7 mouse cellular contexts compared by ENCODE assay signal in the genomic region with DNA sequence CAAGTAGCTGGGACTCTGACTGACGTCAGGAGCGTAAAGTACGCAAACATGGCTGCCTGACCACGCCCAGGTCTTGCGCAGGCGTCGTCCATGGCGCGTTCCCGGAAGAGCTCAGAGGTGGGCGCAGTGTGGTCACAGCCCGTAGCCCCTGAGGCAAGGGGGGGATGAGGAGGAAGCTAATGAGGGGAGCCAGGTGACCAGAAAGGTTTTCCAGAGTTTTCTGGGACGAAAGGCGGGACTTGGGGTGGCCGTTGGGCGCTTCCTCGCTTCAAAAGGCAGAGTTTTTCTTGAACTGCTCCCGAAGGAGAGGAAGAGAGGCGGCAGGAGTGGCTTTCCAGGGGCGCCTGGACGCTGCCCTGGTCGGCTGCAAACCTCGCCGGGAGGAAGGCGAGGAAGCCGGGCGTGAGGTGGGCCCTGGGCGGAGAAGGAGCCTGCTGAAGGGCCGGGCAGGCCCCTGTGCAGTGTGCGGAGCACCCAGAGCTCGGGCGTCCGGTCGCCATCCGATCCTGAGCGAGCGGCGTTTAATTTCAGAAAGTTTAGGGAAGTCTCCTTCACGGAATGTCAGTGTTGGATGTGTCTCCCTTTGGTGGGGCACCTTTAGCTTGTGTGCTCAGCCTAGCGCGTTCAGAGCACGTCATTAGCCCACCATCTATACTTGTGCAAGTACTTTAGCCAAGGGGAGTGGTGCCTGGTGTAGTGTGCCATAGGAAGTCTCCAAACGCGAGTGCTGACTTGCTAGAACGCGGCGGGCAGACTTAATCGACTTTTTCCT. TPM values are rescaled to one million over a fixed set of nuclear protein-coding genes. Genes with fewer than 3 reads are reported as not detected.
DNase-seq lines count a peak whose midpoint lies in the region; ATAC-seq and TF ChIP-seq lines count a peak whose summit lies in the region.

A gene (plus strand): TSS at position 33 of the 772 bp plus-strand sequence.

- peak within 1 kb of the TSS; percentile 93 for H3K27ac ChIP-seq in embryonic facial prominence, embryonic 12.5 days
- H3K27ac ChIP-seq in kidney, adult 2 months (ENCODE audit: insufficient read depth, low read depth, low read length) = peak within 1 kb of the TSS; percentile 76
- H3K27ac ChIP-seq in limb, embryonic 12.5 days = peak within 1 kb of the TSS; percentile 95
- H3K27ac ChIP-seq in midbrain, embryonic 15.5 days = peak within 1 kb of the TSS; percentile 82
- H3K27ac ChIP-seq in spleen, adult 2 months (ENCODE audit: insufficient read depth, low read length) = peak within 1 kb of the TSS; percentile 60

- H3K27me3 ChIP-seq in embryonic facial prominence, embryonic 12.5 days = no peaks in the 10 kb centered on the region
- H3K27me3 ChIP-seq in kidney, adult 2 months (replicated peaks; ENCODE audit: control insufficient read depth, insufficient read depth, low read length) = no peaks in the 10 kb centered on the region
- H3K27me3 ChIP-seq in limb, embryonic 12.5 days = 0 out of 2 replicates have a peak, but pooled peaks cover 2% of the 10 kb centered on the region
- H3K27me3 ChIP-seq in midbrain, embryonic 15.5 days (replicated peaks) = 0 out of 2 replicates have a peak, but pooled peaks cover 3% of the 10 kb centered on the region
- H3K27me3 ChIP-seq in spleen, adult 2 months (ENCODE audit: control insufficient read depth, insufficient read depth, low read length) = no peaks in the 10 kb centered on the region

- no peaks in the 10 kb centered on the region for H3K36me3 ChIP-seq in embryonic facial prominence, embryonic 12.5 days
- H3K36me3 ChIP-seq in kidney, adult 2 months (ENCODE audit: control insufficient read depth, insufficient read depth, low read length) = peaks cover 3% of the 10 kb centered on the region; the same call in 1 of the 2 replicates
- H3K36me3 ChIP-seq in limb, embryonic 12.5 days = no peaks in the 10 kb centered on the region
- no peaks in the 10 kb centered on the region for H3K36me3 ChIP-seq in midbrain, embryonic 15.5 days (replicated peaks)
- no peaks in the 10 kb centered on the region for H3K36me3 ChIP-seq in spleen, adult 2 months (ENCODE audit: control insufficient read depth, insufficient read depth, low read length)

- under 1% methylated on average over 48 of the region's 48 CpGs for WGBS in embryonic facial prominence, embryonic 12.5 days
- WGBS in kidney, adult 2 months = under 1% methylated on average over 48 of the region's 48 CpGs
- under 1% methylated on average over 48 of the region's 48 CpGs for WGBS in limb, embryonic 12.5 days
- under 1% methylated on average over 48 of the region's 48 CpGs for WGBS in midbrain, embryonic 15.5 days
- WGBS in spleen, adult 2 months = 1% methylated on average over 48 of the region's 48 CpGs

- H3K4me2 ChIP-seq in embryonic facial prominence, embryonic 12.5 days (replicated peaks) = peak within 1 kb of the TSS; percentile 74
- H3K4me2 ChIP-seq in limb, embryonic 12.5 days = peak within 1 kb of the TSS; percentile 71
- peak within 1 kb of the TSS; percentile 75 for H3K4me2 ChIP-seq in midbrain, embryonic 15.5 days

- DNase-seq in adrenal gland, postnatal 25 days = peak; percentile 83
- peak; percentile 91 for DNase-seq in heart, adult 18-20 months
- DNase-seq in kidney, adult 2 months = peak; percentile 90
- peak; percentile 45 to 71 for DNase-seq in spleen, adult 2 months (ENCODE audit: low read depth in 1 of 2, low spot score in 2 of 2)

- no peak for TF ChIP-seq CTCF in kidney, adult 2 months (conservative IDR thresholded peaks at IDR 0.05; ENCODE audit: insufficient read depth, insufficient read length, low read depth, low read length)
- TF ChIP-seq CTCF in spleen, adult 2 months (IDR thresholded peaks at IDR 0.05; ENCODE audit: extremely low read depth, insufficient read depth, insufficient read length, insufficient replicate concordance) = no peak

- ATAC-seq in embryonic facial prominence, embryonic 12.5 days (ENCODE audit: insufficient number of reproducible peaks, insufficient read depth, low FRiP score, low TSS enrichment) = peak; percentile 95
- peak; percentile 97 for ATAC-seq in limb, embryonic 12.5 days (ENCODE audit: insufficient number of reproducible peaks, insufficient read depth, low FRiP score, low TSS enrichment, low read depth)
- ATAC-seq in midbrain, embryonic 15.5 days (replicated peaks) = peak; percentile 99

- peak within 1 kb of the TSS; percentile 91 for H3K9ac ChIP-seq in embryonic facial prominence, embryonic 12.5 days
- peak within 1 kb of the TSS; percentile 86 for H3K9ac ChIP-seq in limb, embryonic 12.5 days (replicated peaks)
- H3K9ac ChIP-seq in midbrain, embryonic 15.5 days = peak within 1 kb of the TSS; percentile 81

- peak within 1 kb of the TSS; percentile 75 for H3K4me3 ChIP-seq in embryonic facial prominence, embryonic 12.5 days
- H3K4me3 ChIP-seq in kidney, adult 2 months (ENCODE audit: insufficient read depth, low read depth, low read length) = peak within 1 kb of the TSS; percentile 91
- H3K4me3 ChIP-seq in limb, embryonic 12.5 days (replicated peaks) = peak within 1 kb of the TSS; percentile 65
- H3K4me3 ChIP-seq in midbrain, embryonic 15.5 days = peak within 1 kb of the TSS; percentile 78
- H3K4me3 ChIP-seq in spleen, adult 2 months (ENCODE audit: extremely low read depth, insufficient read depth, insufficient read length) = peak within 1 kb of the TSS; percentile 62

- peak; percentile 87 for TF ChIP-seq POLR2A in kidney, adult 2 months (IDR thresholded peaks at IDR 0.05; ENCODE audit: low read depth, low read length)
- peak; percentile 74 for TF ChIP-seq POLR2A in spleen, adult 2 months (IDR thresholded peaks at IDR 0.05; ENCODE audit: low read depth, low read length)

- H3K4me1 ChIP-seq in embryonic facial prominence, embryonic 12.5 days = no peaks in the 10 kb centered on the region
- no peaks in the 10 kb centered on the region for H3K4me1 ChIP-seq in kidney, adult 2 months (ENCODE audit: control insufficient read depth, insufficient read depth, low read length)
- H3K4me1 ChIP-seq in limb, embryonic 12.5 days (replicated peaks) = no peaks in the 10 kb centered on the region
- peaks cover 4% of the 10 kb centered on the region for H3K4me1 ChIP-seq in midbrain, embryonic 15.5 days
- H3K4me1 ChIP-seq in spleen, adult 2 months (ENCODE audit: control insufficient read depth, insufficient read depth, insufficient read length) = no peaks in the 10 kb centered on the region

- H3K9me3 ChIP-seq in embryonic facial prominence, embryonic 12.5 days = no peaks in the 10 kb centered on the region
- H3K9me3 ChIP-seq in limb, embryonic 12.5 days = no peaks in the 10 kb centered on the region
- no peaks in the 10 kb centered on the region for H3K9me3 ChIP-seq in midbrain, embryonic 15.5 days

RNA-seq across cellular contexts. Expression of the gene that starts here (rescaled TPM):
- 38.8 and 51.3 TPM in 2 replicates for total RNA-seq in adrenal gland, postnatal 25 days (2021)
- polyA plus RNA-seq in embryonic facial prominence, embryonic 12.5 days (2016; fragmentation: Nextera tagmentation; extraction: Ambion mirVana) = 44.0 and 45.3 TPM in 2 replicates
- 10 to 100 TPM; 16.2 to 23.9 TPM for total RNA-seq in heart, adult 18-20 months (2021)
- polyA plus RNA-seq in kidney, adult 2 months (2012; rRNA removed) = 10.5 and 13.5 TPM in 2 replicates
- polyA plus RNA-seq in limb, embryonic 12.5 days (2016; fragmentation: Nextera tagmentation; extraction: Ambion mirVana) = 33.9 and 36.3 TPM in 2 replicates
- 34.8 and 37.5 TPM in 2 replicates for polyA plus RNA-seq in midbrain, embryonic 15.5 days (2015; fragmentation: Nextera tagmentation; extraction: Ambion mirVana)
- polyA plus RNA-seq in spleen, adult 2 months (2012; rRNA removed) = 2.2 and 3.1 TPM in 2 replicates

Comparison
In these comparisons a context has a peak if more than half of its experiments do, and no peak if none do; other contexts are left out.
1. Peak in every context shown above with its lines: DNase-seq, ATAC-seq, H3K4me3 ChIP-seq and H3K27ac ChIP-seq.